Mouse (Mus musculus): ENCODE data around the gene Dusp8. TPM values are rescaled to one million over a fixed set of nuclear protein-coding genes. Genes with fewer than 3 reads are reported as not detected.

Dusp8 gene
- polyA plus RNA-seq, 1 experiment = 94.9 TPM

- Histone ChIP-seq H3K27ac (ENCODE audit: insufficient read depth, low read length) (no peak overlapping the region), H3K4me3 (ENCODE audit: insufficient read depth, low read length) (no peak overlapping the region), H3K4me1 (ENCODE audit: control insufficient read depth, insufficient read depth, low read length) (peaks cover 12% of the 10 kb centered on the region)
- TF ChIP-seq CTCF (IDR thresholded peaks at IDR 0.05; ENCODE audit: extremely low read depth, insufficient read depth, low read length) (no peak), POLR2A (IDR thresholded peaks at IDR 0.05; ENCODE audit: extremely low read depth, insufficient read depth, low read length) (no peak)
These were observed 39.0 kb downstream of the Dusp8 start for GRCm38 (mm10) chr7:142056601-142057061.

- Histone ChIP-seq H3K4me3 (ENCODE audit: insufficient read depth, low read length) (no peak overlapping the region), H3K4me1 (ENCODE audit: control insufficient read depth, insufficient read depth, low read length) (peaks cover 9% of the 10 kb centered on the region), H3K27ac (ENCODE audit: insufficient read depth, low read length) (no peak overlapping the region)
- TF ChIP-seq CTCF (IDR thresholded peaks at IDR 0.05; ENCODE audit: extremely low read depth, insufficient read depth, low read length) = no peak
- TF ChIP-seq POLR2A (IDR thresholded peaks at IDR 0.05; ENCODE audit: extremely low read depth, insufficient read depth, low read length) = no peak
These were observed 40.2 kb downstream of the Dusp8 start for GRCm38 (mm10) chr7:142055431-142055830.

GRCm38 (mm10) chr7:142050536-142050935, 45.1 kb downstream of the Dusp8 start:
- H3K4me3 ChIP-seq (ENCODE audit: insufficient read depth, low read length) = no peak overlapping the region
- H3K4me1 ChIP-seq (ENCODE audit: control insufficient read depth, insufficient read depth, low read length) = no peaks in the 10 kb centered on the region; the same call in 1 of the 2 replicates
- TF ChIP-seq POLR2A (IDR thresholded peaks at IDR 0.05; ENCODE audit: extremely low read depth, insufficient read depth, low read length) = no peak
- no peak for TF ChIP-seq CTCF (IDR thresholded peaks at IDR 0.05; ENCODE audit: extremely low read depth, insufficient read depth, low read length)
- no peak overlapping the region for H3K27ac ChIP-seq (ENCODE audit: insufficient read depth, low read length)

GRCm38 (mm10) chr7:142045932-142046331, 49.7 kb downstream of the Dusp8 start:
- TF ChIP-seq CTCF (IDR thresholded peaks at IDR 0.05; ENCODE audit: extremely low read depth, insufficient read depth, low read length) = no peak
- no peak for TF ChIP-seq POLR2A (IDR thresholded peaks at IDR 0.05; ENCODE audit: extremely low read depth, insufficient read depth, low read length)
- Histone ChIP-seq H3K27ac (ENCODE audit: insufficient read depth, low read length) (no peak overlapping the region), H3K4me3 (ENCODE audit: insufficient read depth, low read length) (no peak overlapping the region), H3K4me1 (ENCODE audit: control insufficient read depth, insufficient read depth, low read length) (no peaks in the 10 kb centered on the region)

GRCm38 (mm10) chr7:142045344-142045743, 50.3 kb downstream of the Dusp8 start:
- Histone ChIP-seq H3K4me3 (ENCODE audit: insufficient read depth, low read length) (no peak overlapping the region), H3K27ac (ENCODE audit: insufficient read depth, low read length) (no peak overlapping the region), H3K4me1 (ENCODE audit: control insufficient read depth, insufficient read depth, low read length) (no peaks in the 10 kb centered on the region)
- TF ChIP-seq CTCF (IDR thresholded peaks at IDR 0.05; ENCODE audit: extremely low read depth, insufficient read depth, low read length) (no peak), POLR2A (IDR thresholded peaks at IDR 0.05; ENCODE audit: extremely low read depth, insufficient read depth, low read length) (no peak)

- TF ChIP-seq POLR2A (IDR thresholded peaks at IDR 0.05; ENCODE audit: extremely low read depth, insufficient read depth, low read length) (no peak), CTCF (IDR thresholded peaks at IDR 0.05; ENCODE audit: extremely low read depth, insufficient read depth, low read length) (no peak)
- Histone ChIP-seq H3K4me3 (ENCODE audit: insufficient read depth, low read length) (no peak overlapping the region), H3K27ac (ENCODE audit: insufficient read depth, low read length) (no peak overlapping the region), H3K4me1 (ENCODE audit: control insufficient read depth, insufficient read depth, low read length) (no peaks in the 10 kb centered on the region)
These were observed 54.9 kb downstream of the Dusp8 start for GRCm38 (mm10) chr7:142040756-142041155.

- TF ChIP-seq POLR2A (IDR thresholded peaks at IDR 0.05; ENCODE audit: extremely low read depth, insufficient read depth, low read length) (no peak), CTCF (IDR thresholded peaks at IDR 0.05; ENCODE audit: extremely low read depth, insufficient read depth, low read length) (peak; percentile 66)
- Histone ChIP-seq H3K4me3 (ENCODE audit: insufficient read depth, low read length) (no peak overlapping the region), H3K4me1 (ENCODE audit: control insufficient read depth, insufficient read depth, low read length) (peaks cover 4% of the 10 kb centered on the region), H3K27ac (ENCODE audit: insufficient read depth, low read length) (no peak overlapping the region)
These were observed 58.0 kb downstream of the Dusp8 start for GRCm38 (mm10) chr7:142037553-142038170.

- Histone ChIP-seq H3K27ac (ENCODE audit: insufficient read depth, low read length) (no peak overlapping the region), H3K4me1 (ENCODE audit: control insufficient read depth, insufficient read depth, low read length) (peaks cover 4% of the 10 kb centered on the region), H3K4me3 (ENCODE audit: insufficient read depth, low read length) (no peak overlapping the region)
- TF ChIP-seq POLR2A (IDR thresholded peaks at IDR 0.05; ENCODE audit: extremely low read depth, insufficient read depth, low read length) (no peak), CTCF (IDR thresholded peaks at IDR 0.05; ENCODE audit: extremely low read depth, insufficient read depth, low read length) (no peak)
These were observed 60.4 kb downstream of the Dusp8 start for GRCm38 (mm10) chr7:142035048-142035811.

GRCm38 (mm10) chr7:142034198-142034597, 61.4 kb downstream of the Dusp8 start:
- no peak overlapping the region for H3K4me3 ChIP-seq (ENCODE audit: insufficient read depth, low read length)
- no peak for TF ChIP-seq CTCF (IDR thresholded peaks at IDR 0.05; ENCODE audit: extremely low read depth, insufficient read depth, low read length)
- no peak for TF ChIP-seq POLR2A (IDR thresholded peaks at IDR 0.05; ENCODE audit: extremely low read depth, insufficient read depth, low read length)
- H3K27ac ChIP-seq (ENCODE audit: insufficient read depth, low read length) = no peak overlapping the region
- H3K4me1 ChIP-seq (ENCODE audit: control insufficient read depth, insufficient read depth, low read length) = peaks cover 4% of the 10 kb centered on the region

GRCm38 (mm10) chr7:142030073-142030472, 65.6 kb downstream of the Dusp8 start:
- no peak for TF ChIP-seq POLR2A (IDR thresholded peaks at IDR 0.05; ENCODE audit: extremely low read depth, insufficient read depth, low read length)
- TF ChIP-seq CTCF (IDR thresholded peaks at IDR 0.05; ENCODE audit: extremely low read depth, insufficient read depth, low read length) = no peak
- H3K27ac ChIP-seq (ENCODE audit: insufficient read depth, low read length) = no peak overlapping the region
- H3K4me1 ChIP-seq (ENCODE audit: control insufficient read depth, insufficient read depth, low read length) = peaks cover under 1% of the 10 kb centered on the region
- H3K4me3 ChIP-seq (ENCODE audit: insufficient read depth, low read length) = no peak overlapping the region

Other genes with a start within 250 kb of the Dusp8 start
- gene Tollip, start 177.3 kb downstream of the Dusp8 start, polyA plus RNA-seq (2012; rRNA removed) = 121 and 122 TPM in 2 replicates
- gene Brsk2, start 146.1 kb downstream of the Dusp8 start, polyA plus RNA-seq (2012; rRNA removed) = 179 and 188 TPM in 2 replicates
- 49.3 and 50.7 TPM in 2 replicates for gene Mob2, start 34.8 kb downstream of the Dusp8 start, polyA plus RNA-seq (2012; rRNA removed)
- gene Gm45618, start 24.9 kb upstream of the Dusp8 start, polyA plus RNA-seq (2012; rRNA removed) = not detected in 2 replicates
- not detected in 2 replicates for gene Gm39115, start 40.2 kb upstream of the Dusp8 start, polyA plus RNA-seq (2012; rRNA removed)
- not detected in 2 replicates for gene Gm45337, start 48.8 kb upstream of the Dusp8 start, polyA plus RNA-seq (2012; rRNA removed)
- gene Gm29735, start 61.3 kb upstream of the Dusp8 start, polyA plus RNA-seq (2012; rRNA removed) = not detected in 2 replicates
- not detected in 2 replicates for gene Gm4553, start 69.9 kb upstream of the Dusp8 start, polyA plus RNA-seq (2012; rRNA removed)
- gene Krtap5-2, start 80.2 kb upstream of the Dusp8 start, polyA plus RNA-seq (2012; rRNA removed) = not detected in 2 replicates
- gene Gm10153, start 94.5 kb upstream of the Dusp8 start, polyA plus RNA-seq (2012; rRNA removed) = not detected in 2 replicates
- gene Krtap5-3, start 105.5 kb upstream of the Dusp8 start, polyA plus RNA-seq (2012; rRNA removed) = not detected in 2 replicates
- not detected in 2 replicates for gene Gm7579, start 116.0 kb upstream of the Dusp8 start, polyA plus RNA-seq (2012; rRNA removed)
- not detected in 2 replicates for gene Krtap5-5, start 134.1 kb upstream of the Dusp8 start, polyA plus RNA-seq (2012; rRNA removed)
- not detected in 2 replicates for gene Gm40460, start 145.2 kb upstream of the Dusp8 start, polyA plus RNA-seq (2012; rRNA removed)
- gene Gm2431, start 162.5 kb upstream of the Dusp8 start, polyA plus RNA-seq (2012; rRNA removed) = not detected in 2 replicates
- gene Gm4559, start 178.5 kb upstream of the Dusp8 start, polyA plus RNA-seq (2012; rRNA removed) = not detected in 2 replicates
- gene Krtap5-1, start 201.3 kb upstream of the Dusp8 start, polyA plus RNA-seq (2012; rRNA removed) = not detected in 2 replicates
- not detected in 2 replicates for gene Krtap5-4, start 207.7 kb upstream of the Dusp8 start, polyA plus RNA-seq (2012; rRNA removed)

All from cortical plate, adult 2 months (tissue).